Mouse (Mus musculus) forebrain, embryonic 16.5 days (tissue): Measurements from ENCODE around the gene Pou3f3. TPM values are rescaled to one million over a fixed set of nuclear protein-coding genes. Genes with fewer than 3 reads are reported as not detected.

Experiments used
- ATAC-seq: fragments of 200-750 bp; cut with Nextera tagmentation; 2 replicates; pipeline ENCODE4 v1.8.0; 2017; ENCODE audit warnings: mild to moderate bottlenecking, moderate library complexity
- H3K27ac ChIP-seq: fragments of 300-500 bp; sonication (generic); 2 replicates; pipeline ENCODE4 v1.5.1; 2014; ENCODE audit warnings: low read length, control low read depth
- H3K27me3 ChIP-seq: fragments of 300-500 bp; sonication (generic); replicated peaks from 2 replicates; pipeline ENCODE4 v1.6.1; 2014; ENCODE audit warnings: low read length; ENCODE audit not compliant: control insufficient read depth, insufficient read depth
- H3K36me3 ChIP-seq: fragments of 300-500 bp; sonication (generic); 2 replicates; pipeline ENCODE4 v1.6.1; 2014; ENCODE audit not compliant: control insufficient read depth, insufficient read depth
- H3K4me1 ChIP-seq: fragments of 300-500 bp; sonication (generic); replicated peaks from 2 replicates; pipeline ENCODE4 v1.6.1; 2014; ENCODE audit warnings: low read length; ENCODE audit not compliant: control insufficient read depth, insufficient read depth
- H3K4me2 ChIP-seq: fragments of 300-500 bp; sonication (generic); 2 replicates; pipeline ENCODE4 v1.6.1; 2014; ENCODE audit warnings: mild to moderate bottlenecking, low read length, control low read depth
- H3K4me3 ChIP-seq: fragments of 300-500 bp; sonication (generic); replicated peaks from 2 replicates; pipeline ENCODE4 v1.5.1; 2014; ENCODE audit warnings: mild to moderate bottlenecking, low read length, control low read depth
- H3K9ac ChIP-seq: fragments of 300-500 bp; sonication (generic); replicated peaks from 2 replicates; pipeline ENCODE4 v1.6.1; 2014; ENCODE audit warnings: low read depth, low read length, control low read depth
- H3K9me3 ChIP-seq: fragments of 300-500 bp; sonication (generic); 2 replicates; pipeline ENCODE4 v1.6.1; 2016; ENCODE audit warnings: low read length; ENCODE audit not compliant: control insufficient read depth
- WGBS: fragments of 180-500 bp; shearing (Covaris S2); extraction: QIAGEN DNeasy Blood & Tissue Kit; methylation state at CpG from one replicate; pipeline ENCODE4 v1.1.7; 2014; 5-methylcytosine and 5-hydroxymethylcytosine counted together
- polyA plus RNA-seq: library from polyadenylated mRNA; unstranded; fragments of >200 nt; fragmentation: Nextera tagmentation; extraction: Ambion mirVana; gene quantifications from 2 replicates; pipeline ENCODE4 v1.2.1, GENCODE M21; 2015

Gene Pou3f3
- polyA plus RNA-seq, 1 experiment from 2014 or later = 41.0 TPM

DNA sequence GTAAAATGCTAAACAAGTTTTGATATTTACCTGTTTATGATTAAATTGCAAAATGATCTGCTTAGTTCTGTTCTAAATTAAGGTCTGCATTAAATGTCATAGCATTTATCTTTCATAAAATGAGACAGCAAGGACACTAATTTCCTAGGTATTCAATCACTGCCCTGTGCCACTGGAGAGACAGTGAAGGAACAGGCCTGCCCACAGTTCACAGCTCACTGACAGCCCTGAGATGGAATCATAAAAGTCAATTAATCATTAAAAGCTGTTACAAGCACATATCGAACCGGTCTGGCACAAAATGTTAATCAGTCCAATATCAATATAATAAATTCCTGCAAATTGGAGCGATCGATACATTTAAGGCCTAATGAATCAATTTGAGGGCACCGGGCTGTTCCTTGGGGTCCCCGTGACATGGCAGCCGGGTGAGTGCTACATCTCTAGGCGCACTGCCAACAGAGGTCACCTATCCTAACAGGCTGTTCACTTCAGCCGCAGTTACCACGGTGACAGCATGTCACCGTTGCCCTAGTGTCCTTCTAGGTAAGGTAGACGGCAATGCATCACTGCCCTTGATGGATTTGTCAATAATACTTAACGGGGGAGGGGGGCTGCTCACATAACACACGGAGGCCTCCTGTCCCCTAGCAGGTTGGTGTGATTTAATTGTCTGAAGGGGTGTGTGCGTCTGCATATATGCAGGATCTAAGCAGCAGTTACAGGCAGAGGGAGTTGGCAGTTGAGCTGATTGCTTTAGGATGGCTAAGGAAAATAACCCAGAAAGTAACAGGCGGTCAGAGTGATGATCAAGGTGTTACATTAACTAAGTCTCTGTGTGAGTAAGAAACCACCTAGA lies 46.0 kb downstream of the Pou3f3 start:
- Histone ChIP-seq H3K36me3 (no peaks in the 10 kb centered on the region), H3K9me3 (no peaks in the 10 kb centered on the region), H3K9ac (no peak overlapping the region), H3K27me3 (no peaks in the 10 kb centered on the region), H3K4me3 (no peak overlapping the region), H3K4me1 (peaks cover 5% of the 10 kb centered on the region), H3K27ac (no peak overlapping the region), H3K4me2 (no peak overlapping the region)
- ATAC-seq = no peak
- 74% methylated on average over 16 of the region's 16 CpGs for WGBS

DNA sequence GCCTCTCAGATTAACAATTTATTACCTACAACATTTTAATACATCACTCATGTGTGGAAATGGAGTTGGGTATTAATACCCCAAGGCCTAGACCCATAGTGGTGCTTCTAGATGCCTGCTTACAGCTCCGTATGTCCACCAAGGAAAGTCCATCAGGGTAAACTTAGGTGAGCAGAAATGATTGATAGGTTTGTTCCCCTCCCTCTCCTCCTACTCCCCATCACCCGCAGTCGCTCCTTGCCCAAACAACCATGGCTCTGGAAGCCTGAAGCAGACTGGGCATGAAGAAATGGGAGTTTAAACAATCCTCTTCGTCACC lies 46.6 kb downstream of the Pou3f3 start:
- Histone ChIP-seq H3K36me3 (no peaks in the 10 kb centered on the region), H3K27me3 (no peaks in the 10 kb centered on the region), H3K4me1 (peaks cover 5% of the 10 kb centered on the region), H3K27ac (no peak overlapping the region), H3K9ac (no peak overlapping the region), H3K4me2 (no peak overlapping the region), H3K9me3 (no peaks in the 10 kb centered on the region), H3K4me3 (no peak overlapping the region)
- no peak for ATAC-seq
- WGBS = 92% methylated on average over 4 of the region's 4 CpGs

DNA sequence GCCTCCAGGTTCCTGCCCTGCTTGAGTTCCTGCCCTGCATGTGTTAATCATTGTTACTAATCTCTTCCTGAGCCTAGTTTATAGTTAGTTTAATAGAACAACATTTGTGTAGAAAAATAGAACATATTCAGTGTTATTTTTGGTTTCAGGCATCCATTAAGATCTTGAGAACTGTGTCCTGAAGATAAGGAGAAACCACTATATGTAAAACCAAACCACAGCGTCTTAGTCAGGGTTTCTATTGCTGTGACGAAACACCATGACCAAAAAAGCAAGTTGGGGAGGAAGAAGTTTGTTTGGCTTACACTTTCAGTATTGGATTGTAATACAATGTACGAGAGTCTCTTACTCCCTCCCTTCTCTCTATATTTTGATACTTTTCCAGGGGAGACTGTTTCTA lies 49.5 kb downstream of the Pou3f3 start:
- Histone ChIP-seq H3K36me3 (no peaks in the 10 kb centered on the region), H3K27ac (no peak overlapping the region), H3K4me1 (peaks cover 5% of the 10 kb centered on the region), H3K9ac (no peak overlapping the region), H3K27me3 (no peaks in the 10 kb centered on the region), H3K4me3 (no peak overlapping the region), H3K4me2 (no peak overlapping the region), H3K9me3 (no peaks in the 10 kb centered on the region)
- ATAC-seq = no peak
- 91% methylated on average over 3 of the region's 3 CpGs for WGBS

- Histone ChIP-seq H3K4me3 (no peak overlapping the region), H3K27ac (no peak overlapping the region), H3K36me3 (no peaks in the 10 kb centered on the region), H3K9ac (no peak overlapping the region), H3K9me3 (no peaks in the 10 kb centered on the region), H3K27me3 (no peaks in the 10 kb centered on the region), H3K4me2 (no peak overlapping the region), H3K4me1 (no peaks in the 10 kb centered on the region)
- 90% methylated on average over 6 of the region's 6 CpGs for WGBS
- ATAC-seq = no peak
These were observed 54.1 kb downstream of the Pou3f3 start for GRCm38 (mm10) chr1:42749536-42750292.

Other genes with a start within 250 kb of the Pou3f3 start
- 33.5 and 35.8 TPM in 2 replicates for gene Mrps9, start 155.5 kb downstream of the Pou3f3 start, polyA plus RNA-seq